Mouse (Mus musculus): Measurements from ENCODE around the gene Marco. TPM values are rescaled to one million over a fixed set of nuclear protein-coding genes. Genes with fewer than 3 reads are reported as not detected.

Marco gene
- 0.08 and 0.30 TPM in 2 replicates for polyA plus RNA-seq (2015; fragmentation: Nextera tagmentation; extraction: Ambion mirVana)

- H3K27me3 ChIP-seq = no peaks in the 10 kb centered on the region
- H3K36me3 ChIP-seq = no peaks in the 10 kb centered on the region
- 47% methylated on average over 1 of the region's 1 CpGs for WGBS
- H3K4me2 ChIP-seq = no peak within 1 kb of the TSS
- H3K4me1 ChIP-seq = no peaks in the 10 kb centered on the region
- no peaks in the 10 kb centered on the region for H3K9me3 ChIP-seq
- no peak within 1 kb of the TSS for H3K27ac ChIP-seq
- no peak within 1 kb of the TSS for H3K4me3 ChIP-seq
- ATAC-seq (ENCODE audit: borderline replicate concordance, extremely low read depth, low FRiP score, low TSS enrichment) = no peak
- no peak within 1 kb of the TSS for H3K9ac ChIP-seq
These were observed at the start of gene Marco for GRCm38 (mm10) chr1:120504924-120505323. Gene Marco (minus strand): TSS chr1:120505024.

DNA sequence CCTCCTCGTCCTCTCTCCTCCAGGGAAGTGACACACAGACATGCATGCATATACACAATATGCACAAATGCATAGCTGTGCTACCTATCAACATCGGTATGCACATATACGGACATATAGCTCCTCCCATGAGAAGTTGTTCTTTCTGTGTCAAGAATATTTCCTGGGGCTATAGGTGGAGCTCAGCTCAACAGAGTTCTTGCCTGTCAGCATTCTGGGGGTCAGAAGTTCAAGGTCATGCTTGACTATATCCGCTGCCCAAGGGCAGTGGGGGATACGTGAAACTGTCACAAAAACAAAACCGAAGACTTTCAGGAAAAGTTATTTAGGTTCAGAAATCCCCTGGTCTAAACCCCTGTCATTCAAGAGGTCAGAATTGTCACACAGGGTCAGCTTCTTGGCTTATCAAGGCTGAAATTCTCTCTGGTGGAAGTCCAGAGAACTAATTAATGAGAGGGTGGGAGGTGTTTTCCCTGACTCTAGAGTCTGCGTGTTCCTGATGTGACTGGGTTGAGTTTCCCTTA, 34.7 kb upstream of the Marco start:
- no peak for ATAC-seq (ENCODE audit: borderline replicate concordance, extremely low read depth, low FRiP score, low TSS enrichment)
- H3K4me3 ChIP-seq = no peak overlapping the region
- 70% methylated on average over 7 of the region's 7 CpGs for WGBS
- H3K27me3 ChIP-seq = no peaks in the 10 kb centered on the region
- H3K9me3 ChIP-seq = no peaks in the 10 kb centered on the region
- H3K27ac ChIP-seq = no peak overlapping the region
- no peak overlapping the region for H3K9ac ChIP-seq
- no peak overlapping the region for H3K4me2 ChIP-seq
- H3K36me3 ChIP-seq = no peaks in the 10 kb centered on the region
- H3K4me1 ChIP-seq = no peaks in the 10 kb centered on the region

GRCm38 (mm10) chr1:120536998-120537397, 32.2 kb upstream of the Marco start:
- 88% methylated on average over 1 of the region's 1 CpGs for WGBS
- ATAC-seq (ENCODE audit: borderline replicate concordance, extremely low read depth, low FRiP score, low TSS enrichment) = no peak
- Histone ChIP-seq H3K9ac (no peak overlapping the region), H3K36me3 (no peaks in the 10 kb centered on the region), H3K4me3 (no peak overlapping the region), H3K9me3 (no peaks in the 10 kb centered on the region), H3K27me3 (no peaks in the 10 kb centered on the region), H3K27ac (no peak overlapping the region), H3K4me2 (no peak overlapping the region), H3K4me1 (no peaks in the 10 kb centered on the region)

- 82% methylated on average over 1 of the region's 1 CpGs for WGBS
These were observed 31.1 kb upstream of the Marco start for GRCm38 (mm10) chr1:120535919-120536318.

DNA sequence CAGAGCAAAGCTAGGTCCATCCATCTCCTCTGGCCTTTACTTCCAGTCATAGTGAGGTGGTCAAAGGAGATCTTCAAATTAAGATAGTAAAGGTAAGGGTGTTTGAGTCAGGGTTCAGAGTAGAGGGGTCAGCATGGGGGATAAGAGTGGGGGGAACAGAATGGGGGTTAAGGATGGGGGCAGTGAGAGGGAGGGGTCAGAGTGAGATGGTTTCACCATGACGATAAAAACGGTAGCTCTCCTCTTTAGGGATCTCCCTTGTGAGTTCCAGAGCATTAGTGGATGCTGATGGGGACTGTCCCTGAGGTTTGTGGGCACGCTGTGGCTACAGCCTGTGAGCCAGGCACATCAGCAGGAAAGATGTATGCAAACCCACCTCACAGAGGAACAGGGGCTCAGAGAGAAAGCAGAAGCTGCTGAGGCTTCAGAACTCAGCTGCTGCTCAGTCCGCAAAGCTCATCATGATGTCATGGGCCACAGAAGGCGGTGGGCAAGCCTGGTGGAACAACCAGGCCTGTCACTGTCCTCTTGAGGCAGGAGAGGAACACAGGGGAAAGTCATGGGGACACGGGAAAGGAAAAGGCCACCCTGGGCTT, 27.6 kb upstream of the Marco start:
- no peaks in the 10 kb centered on the region for H3K4me1 ChIP-seq
- no peak overlapping the region for H3K27ac ChIP-seq
- no peak for ATAC-seq (ENCODE audit: borderline replicate concordance, extremely low read depth, low FRiP score, low TSS enrichment)
- no peaks in the 10 kb centered on the region for H3K27me3 ChIP-seq
- no peak overlapping the region for H3K9ac ChIP-seq
- 75% methylated on average over 6 of the region's 6 CpGs for WGBS
- H3K4me3 ChIP-seq = no peak overlapping the region
- no peak overlapping the region for H3K4me2 ChIP-seq
- H3K36me3 ChIP-seq = no peaks in the 10 kb centered on the region
- H3K9me3 ChIP-seq = no peaks in the 10 kb centered on the region

More at GRCm38 (mm10) chr1:120535919-120536318, 31.1 kb upstream of the Marco start:
- no peak for ATAC-seq (ENCODE audit: borderline replicate concordance, extremely low read depth, low FRiP score, low TSS enrichment)
- Histone ChIP-seq H3K27me3 (no peaks in the 10 kb centered on the region), H3K4me2 (no peak overlapping the region), H3K27ac (no peak overlapping the region), H3K9me3 (no peaks in the 10 kb centered on the region), H3K4me1 (no peaks in the 10 kb centered on the region), H3K36me3 (no peaks in the 10 kb centered on the region), H3K4me3 (no peak overlapping the region), H3K9ac (no peak overlapping the region)

- Histone ChIP-seq H3K36me3 (no peaks in the 10 kb centered on the region), H3K4me3 (no peak overlapping the region), H3K27me3 (no peaks in the 10 kb centered on the region), H3K27ac (no peak overlapping the region), H3K4me1 (no peaks in the 10 kb centered on the region), H3K9ac (no peak overlapping the region), H3K4me2 (no peak overlapping the region), H3K9me3 (no peaks in the 10 kb centered on the region)
- 66% methylated on average over 3 of the region's 3 CpGs for WGBS
- no peak for ATAC-seq (ENCODE audit: borderline replicate concordance, extremely low read depth, low FRiP score, low TSS enrichment)
These were observed 26.9 kb upstream of the Marco start for GRCm38 (mm10) chr1:120531770-120532169.

DNA sequence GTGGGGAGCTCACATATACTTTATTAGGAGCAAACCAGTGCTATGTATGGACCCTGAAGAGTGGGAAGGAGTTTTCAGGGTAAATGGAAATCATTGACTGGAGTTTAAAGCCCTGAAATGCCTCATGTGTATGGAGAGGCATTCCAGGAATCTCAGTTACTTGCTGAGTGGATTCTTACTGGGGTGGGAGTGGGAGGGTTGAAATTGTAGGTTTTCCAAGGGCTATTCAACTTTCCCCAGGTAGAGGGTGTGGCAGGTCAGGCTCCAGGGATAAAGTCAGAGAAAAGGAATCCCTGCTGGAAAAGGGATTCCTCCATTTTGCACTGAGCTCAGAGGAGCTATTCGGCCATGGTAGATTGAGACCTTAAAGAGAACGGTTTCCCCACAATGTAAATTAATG, 25.1 kb upstream of the Marco start:
- H3K4me2 ChIP-seq = no peak overlapping the region
- no peaks in the 10 kb centered on the region for H3K27me3 ChIP-seq
- 65% methylated on average over 2 of the region's 2 CpGs for WGBS
- H3K9me3 ChIP-seq = no peaks in the 10 kb centered on the region
- H3K4me3 ChIP-seq = no peak overlapping the region
- no peak overlapping the region for H3K27ac ChIP-seq
- no peak overlapping the region for H3K9ac ChIP-seq
- ATAC-seq (ENCODE audit: borderline replicate concordance, extremely low read depth, low FRiP score, low TSS enrichment) = no peak
- no peaks in the 10 kb centered on the region for H3K36me3 ChIP-seq
- no peaks in the 10 kb centered on the region for H3K4me1 ChIP-seq

- no peaks in the 10 kb centered on the region for H3K27me3 ChIP-seq
- no peaks in the 10 kb centered on the region for H3K9me3 ChIP-seq
- no peak overlapping the region for H3K27ac ChIP-seq
- no peaks in the 10 kb centered on the region for H3K4me1 ChIP-seq
- H3K4me2 ChIP-seq = no peak overlapping the region
- H3K9ac ChIP-seq = no peak overlapping the region
- 60% methylated on average over 7 of the region's 7 CpGs for WGBS
- no peaks in the 10 kb centered on the region for H3K36me3 ChIP-seq
- no peak overlapping the region for H3K4me3 ChIP-seq
- no peak for ATAC-seq (ENCODE audit: borderline replicate concordance, extremely low read depth, low FRiP score, low TSS enrichment)
These were observed 12.8 kb upstream of the Marco start for GRCm38 (mm10) chr1:120517618-120518017.

- ATAC-seq (ENCODE audit: borderline replicate concordance, extremely low read depth, low FRiP score, low TSS enrichment) = no peak
- 44% methylated on average over 3 of the region's 3 CpGs for WGBS
- no peaks in the 10 kb centered on the region for H3K9me3 ChIP-seq
- no peak overlapping the region for H3K9ac ChIP-seq
- no peaks in the 10 kb centered on the region for H3K4me1 ChIP-seq
- no peaks in the 10 kb centered on the region for H3K27me3 ChIP-seq
- no peak overlapping the region for H3K27ac ChIP-seq
- no peak overlapping the region for H3K4me2 ChIP-seq
- H3K36me3 ChIP-seq = no peaks in the 10 kb centered on the region
- H3K4me3 ChIP-seq = no peak overlapping the region
These were observed 5.5 kb upstream of the Marco start for GRCm38 (mm10) chr1:120510311-120510710.

DNA sequence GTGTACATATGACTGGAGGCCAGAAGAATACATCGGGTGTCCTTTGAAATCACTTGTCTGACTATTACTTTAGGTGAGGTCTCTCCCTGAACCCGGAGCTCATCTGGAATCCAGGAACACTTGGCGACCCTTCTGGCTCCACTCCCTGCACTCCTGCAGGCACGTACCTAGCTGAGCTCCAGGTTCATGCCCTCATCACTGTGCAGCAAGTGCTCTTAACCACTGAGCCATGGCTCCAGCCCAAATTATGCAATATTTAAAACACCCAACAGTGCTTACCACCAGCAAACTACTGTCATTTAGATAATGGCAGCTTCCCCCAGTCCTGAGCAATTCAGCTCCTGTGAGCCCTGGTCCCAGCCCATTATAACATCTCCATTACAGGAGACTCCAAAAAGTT, 4.2 kb upstream of the Marco start:
- H3K4me3 ChIP-seq = no peak overlapping the region
- H3K9me3 ChIP-seq = no peaks in the 10 kb centered on the region
- H3K27me3 ChIP-seq = no peaks in the 10 kb centered on the region
- H3K9ac ChIP-seq = no peak overlapping the region
- no peak for ATAC-seq (ENCODE audit: borderline replicate concordance, extremely low read depth, low FRiP score, low TSS enrichment)
- WGBS = 83% methylated on average over 4 of the region's 4 CpGs
- H3K4me1 ChIP-seq = no peaks in the 10 kb centered on the region
- H3K36me3 ChIP-seq = no peaks in the 10 kb centered on the region
- no peak overlapping the region for H3K27ac ChIP-seq
- H3K4me2 ChIP-seq = no peak overlapping the region

- no peak for ATAC-seq (ENCODE audit: borderline replicate concordance, extremely low read depth, low FRiP score, low TSS enrichment)
- no peak overlapping the region for H3K4me3 ChIP-seq
- 57% methylated on average over 6 of the region's 6 CpGs for WGBS
- no peaks in the 10 kb centered on the region for H3K36me3 ChIP-seq
- H3K4me1 ChIP-seq = no peaks in the 10 kb centered on the region
- no peak overlapping the region for H3K4me2 ChIP-seq
- H3K27me3 ChIP-seq = no peaks in the 10 kb centered on the region
- H3K27ac ChIP-seq = no peak overlapping the region
- no peaks in the 10 kb centered on the region for H3K9me3 ChIP-seq
- H3K9ac ChIP-seq = no peak overlapping the region
These were observed 646 bp downstream of the Marco start for GRCm38 (mm10) chr1:120504046-120504710.

- no peaks in the 10 kb centered on the region for H3K36me3 ChIP-seq
- no peaks in the 10 kb centered on the region for H3K27me3 ChIP-seq
- WGBS = 54% methylated on average over 4 of the region's 4 CpGs
- no peak for ATAC-seq (ENCODE audit: borderline replicate concordance, extremely low read depth, low FRiP score, low TSS enrichment)
- no peak overlapping the region for H3K4me3 ChIP-seq
- H3K4me1 ChIP-seq = no peaks in the 10 kb centered on the region
- no peak overlapping the region for H3K27ac ChIP-seq
- H3K9ac ChIP-seq = no peak overlapping the region
- H3K9me3 ChIP-seq = no peaks in the 10 kb centered on the region
- H3K4me2 ChIP-seq = no peak overlapping the region
These were observed 3.3 kb downstream of the Marco start for GRCm38 (mm10) chr1:120501496-120501895.
